Comparison of ENCODE assay signal across 8 mouse cellular contexts in the genomic region with DNA sequence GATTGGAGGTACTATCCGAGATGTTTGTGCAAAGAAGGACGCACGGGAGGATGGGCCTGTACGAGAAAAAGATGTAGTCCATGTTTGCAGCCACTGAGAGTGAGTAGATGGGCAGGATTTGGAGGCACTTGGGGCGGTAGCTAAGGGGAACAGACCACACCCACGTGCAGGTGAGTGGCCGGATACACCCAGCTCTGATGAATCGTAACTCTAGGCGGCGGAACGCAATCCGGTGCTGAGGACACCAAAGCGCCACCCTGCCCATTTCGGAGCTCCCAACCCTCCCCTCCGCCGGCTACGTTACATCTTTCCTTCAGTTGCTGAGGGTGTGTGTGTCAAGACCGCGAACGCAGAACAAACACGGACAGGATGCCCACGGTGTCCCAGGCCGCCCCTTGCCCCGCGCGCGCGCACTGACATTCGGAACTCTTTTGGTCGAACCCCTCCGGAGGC. TPM values are rescaled to one million over a fixed set of nuclear protein-coding genes. Genes with fewer than 3 reads are reported as not detected.
DNase-seq lines count a peak whose midpoint lies in the region; ATAC-seq and TF ChIP-seq lines count a peak whose summit lies in the region.

No protein-coding gene starts in this region.

- DNase-seq in cerebellum, adult 2 months: no peak
- DNase-seq in cerebellum, adult 8-10 months: no peak
- DNase-seq in spleen, adult 2 months (ENCODE audit: low read depth in 1 of 2, low spot score in 2 of 2): peak; percentile 14 to 31
- no peak for DNase-seq in spleen, adult 12 weeks (ENCODE audit: low spot score)
- DNase-seq in hindbrain, embryonic 11.5 days (ENCODE audit: low spot score): no peak
- DNase-seq in layer of hippocampus, adult 9-10 months (ENCODE audit: low spot score): no peak

- peaks cover 6% of the 10 kb centered on the region for H3K4me1 ChIP-seq in cerebellum, adult 2 months (ENCODE audit: control insufficient read depth, insufficient read depth, low read length)
- peaks cover 2% of the 10 kb centered on the region for H3K4me1 ChIP-seq in spleen, adult 2 months (ENCODE audit: control insufficient read depth, insufficient read depth, insufficient read length)
- H3K4me1 ChIP-seq in hindbrain, embryonic 11.5 days (replicated peaks; ENCODE audit: control insufficient read depth, insufficient read depth, low read length): no peaks in the 10 kb centered on the region
- H3K4me1 ChIP-seq in lung, embryonic 15.5 days: peaks cover 10% of the 10 kb centered on the region
- H3K4me1 ChIP-seq in olfactory bulb, adult 2 months (ENCODE audit: control insufficient read depth, insufficient read depth, low read length): peaks cover 22% of the 10 kb centered on the region

- H3K9ac ChIP-seq in hindbrain, embryonic 11.5 days (ENCODE audit: low read depth, low read length): peak overlapping the region; percentile 38; the same call in 1 of the 2 replicates
- H3K9ac ChIP-seq in lung, embryonic 15.5 days: peak overlapping the region; percentile 30

- H3K9me3 ChIP-seq in hindbrain, embryonic 11.5 days (ENCODE audit: control insufficient read depth, low read length): no peaks in the 10 kb centered on the region
- no peaks in the 10 kb centered on the region for H3K9me3 ChIP-seq in lung, embryonic 15.5 days

- WGBS in cerebellum, adult 2 months: 1% methylated on average over 31 of the region's 31 CpGs
- 2% methylated on average over 31 of the region's 31 CpGs for WGBS in spleen, adult 2 months
- under 1% methylated on average over 31 of the region's 31 CpGs for WGBS in hindbrain, embryonic 11.5 days
- under 1% methylated on average over 31 of the region's 31 CpGs for WGBS in lung, embryonic 15.5 days
- WGBS in olfactory bulb, adult 2 months: 1% methylated on average over 31 of the region's 31 CpGs

- no peaks in the 10 kb centered on the region for H3K36me3 ChIP-seq in spleen, adult 2 months (ENCODE audit: control insufficient read depth, insufficient read depth, low read length)
- H3K36me3 ChIP-seq in hindbrain, embryonic 11.5 days (ENCODE audit: control insufficient read depth, insufficient read depth, low read length): no peaks in the 10 kb centered on the region
- no peaks in the 10 kb centered on the region for H3K36me3 ChIP-seq in lung, embryonic 15.5 days

- no peaks in the 10 kb centered on the region for H3K27me3 ChIP-seq in cerebellum, adult 2 months (ENCODE audit: control insufficient read depth, insufficient read depth, low read length)
- H3K27me3 ChIP-seq in spleen, adult 2 months (ENCODE audit: control insufficient read depth, insufficient read depth, low read length): no peaks in the 10 kb centered on the region; the same call in 1 of the 2 replicates
- peaks cover 31% of the 10 kb centered on the region for H3K27me3 ChIP-seq in hindbrain, embryonic 11.5 days (ENCODE audit: control insufficient read depth, insufficient read depth, low read length)
- peaks cover 50% of the 10 kb centered on the region for H3K27me3 ChIP-seq in lung, embryonic 15.5 days

- peak overlapping the region; percentile 98 for H3K4me2 ChIP-seq in hindbrain, embryonic 11.5 days (replicated peaks; ENCODE audit: low read depth, low read length)
- H3K4me2 ChIP-seq in lung, embryonic 15.5 days: peak overlapping the region; percentile 95

- no peak overlapping the region for H3K27ac ChIP-seq in cerebellum, adult 2 months (ENCODE audit: insufficient read depth, low read length)
- no peak overlapping the region for H3K27ac ChIP-seq in spleen, adult 2 months (ENCODE audit: insufficient read depth, low read length)
- no peak overlapping the region for H3K27ac ChIP-seq in hindbrain, embryonic 11.5 days (ENCODE audit: low read depth, low read length)
- H3K27ac ChIP-seq in lung, embryonic 15.5 days: no peak overlapping the region
- no peak overlapping the region for H3K27ac ChIP-seq in olfactory bulb, adult 2 months (ENCODE audit: insufficient read depth, low read depth, low read length)

- TF ChIP-seq POLR2A in cerebellum, adult 2 months (IDR thresholded peaks at IDR 0.05; ENCODE audit: borderline replicate concordance, insufficient read depth, low read length): no peak
- no peak for TF ChIP-seq POLR2A in spleen, adult 2 months (IDR thresholded peaks at IDR 0.05; ENCODE audit: low read depth, low read length)
- TF ChIP-seq POLR2A in olfactory bulb, adult 2 months (IDR thresholded peaks at IDR 0.05; ENCODE audit: insufficient read depth, low read depth, low read length): no peak

- ATAC-seq in hindbrain, embryonic 11.5 days (ENCODE audit: low FRiP score): no peak
- peak; percentile 43; the same call in 1 of the 2 replicates for ATAC-seq in lung, embryonic 15.5 days (ENCODE audit: borderline replicate concordance, extremely low read depth, low FRiP score, low TSS enrichment)

- peak overlapping the region; percentile 48 for H3K4me3 ChIP-seq in cerebellum, adult 2 months (replicated peaks; ENCODE audit: insufficient read depth, low read depth, low read length)
- H3K4me3 ChIP-seq in spleen, adult 2 months (ENCODE audit: extremely low read depth, insufficient read depth, insufficient read length): peak overlapping the region; percentile 62
- peak overlapping the region; percentile 54 for H3K4me3 ChIP-seq in hindbrain, embryonic 11.5 days (ENCODE audit: low read depth, low read length)
- H3K4me3 ChIP-seq in lung, embryonic 15.5 days: peak overlapping the region; percentile 52
- H3K4me3 ChIP-seq in olfactory bulb, adult 2 months (ENCODE audit: insufficient read depth, low read depth, low read length): peak overlapping the region; percentile 48

- TF ChIP-seq CTCF in cerebellum, adult 2 months (IDR thresholded peaks at IDR 0.05; ENCODE audit: borderline replicate concordance, insufficient read depth, low read depth, low read length): no peak
- no peak for TF ChIP-seq CTCF in spleen, adult 2 months (IDR thresholded peaks at IDR 0.05; ENCODE audit: extremely low read depth, insufficient read depth, insufficient read length, insufficient replicate concordance)
- TF ChIP-seq CTCF in olfactory bulb, adult 2 months (IDR thresholded peaks at IDR 0.05; ENCODE audit: insufficient read depth, low read depth, low read length): no peak

RNA-seq across cellular contexts. Expression of a gene that starts 0.6 kb away (rescaled TPM):
- 0.62 and 0.93 TPM in 2 replicates for polyA plus RNA-seq in cerebellum, adult 2 months (2012; rRNA removed)
- 3.7 and 4.0 TPM in 2 replicates for polyA plus RNA-seq in spleen, adult 2 months (2012; rRNA removed)
- 0.15 and 0.39 TPM in 2 replicates for polyA plus RNA-seq in hindbrain, embryonic 11.5 days (2014; fragmentation: Nextera tagmentation; extraction: Ambion mirVana)
- polyA plus RNA-seq in lung, embryonic 15.5 days (2015; fragmentation: Nextera tagmentation; extraction: Ambion mirVana): 0.70 and 0.73 TPM in 2 replicates
- polyA plus RNA-seq in olfactory bulb, adult 2 months (2012; ENCODE audit: insufficient read depth, insufficient read length, low replicate concordance, missing spikeins): not detected in 2 replicates

RNA-seq across cellular contexts. Expression of a gene that starts 29.3 kb away (rescaled TPM):
- 50.7 and 57.9 TPM in 2 replicates for polyA plus RNA-seq in cerebellum, adult 2 months (2012; rRNA removed)
- 12.0 and 14.3 TPM in 2 replicates for polyA plus RNA-seq in spleen, adult 2 months (2012; rRNA removed)
- polyA plus RNA-seq in hindbrain, embryonic 11.5 days (2014; fragmentation: Nextera tagmentation; extraction: Ambion mirVana): 132 and 137 TPM in 2 replicates
- 103 and 108 TPM in 2 replicates for polyA plus RNA-seq in lung, embryonic 15.5 days (2015; fragmentation: Nextera tagmentation; extraction: Ambion mirVana)
- not detected in 2 replicates for polyA plus RNA-seq in olfactory bulb, adult 2 months (2012; ENCODE audit: insufficient read depth, insufficient read length, low replicate concordance, missing spikeins)

RNA-seq across cellular contexts. Expression of a gene that starts 32.3 kb away (rescaled TPM):
- polyA plus RNA-seq in cerebellum, adult 2 months (2012; rRNA removed): 98.5 and 109 TPM in 2 replicates
- polyA plus RNA-seq in spleen, adult 2 months (2012; rRNA removed): 50.2 and 50.4 TPM in 2 replicates
- 50.2 and 57.7 TPM in 2 replicates for polyA plus RNA-seq in hindbrain, embryonic 11.5 days (2014; fragmentation: Nextera tagmentation; extraction: Ambion mirVana)
- polyA plus RNA-seq in lung, embryonic 15.5 days (2015; fragmentation: Nextera tagmentation; extraction: Ambion mirVana): 51.7 and 56.7 TPM in 2 replicates
- polyA plus RNA-seq in olfactory bulb, adult 2 months (2012; ENCODE audit: insufficient read depth, insufficient read length, low replicate concordance, missing spikeins): not detected in 2 replicates

RNA-seq across cellular contexts. Expression of a gene that starts 54.1 kb away (rescaled TPM):
- 89.4 and 94.9 TPM in 2 replicates for polyA plus RNA-seq in cerebellum, adult 2 months (2012; rRNA removed)
- 3.0 and 3.2 TPM in 2 replicates for polyA plus RNA-seq in spleen, adult 2 months (2012; rRNA removed)
- polyA plus RNA-seq in hindbrain, embryonic 11.5 days (2014; fragmentation: Nextera tagmentation; extraction: Ambion mirVana): 0.98 and 1.6 TPM in 2 replicates
- polyA plus RNA-seq in lung, embryonic 15.5 days (2015; fragmentation: Nextera tagmentation; extraction: Ambion mirVana): 2.9 and 3.2 TPM in 2 replicates
- not detected in 2 replicates for polyA plus RNA-seq in olfactory bulb, adult 2 months (2012; ENCODE audit: insufficient read depth, insufficient read length, low replicate concordance, missing spikeins)

Comparison
In these comparisons a context has a peak if more than half of its experiments do, and no peak if none do; other contexts are left out.
1. DNase-seq: peak in spleen, adult 2 months (2 of 2); none in cerebellum, adult 2 months (0 of 2), cerebellum, adult 8-10 months (single experiment), spleen, adult 12 weeks (single experiment), hindbrain, embryonic 11.5 days (single experiment) and layer of hippocampus, adult 9-10 months (single experiment).
2. RNA of a gene that starts 29.3 kb away (polyA plus RNA-seq): 132 to 137 TPM in hindbrain, embryonic 11.5 days, 103 to 108 TPM in lung, embryonic 15.5 days, 50.7 to 57.9 TPM in cerebellum, adult 2 months and 12.0 to 14.3 TPM in spleen, adult 2 months; not detected in olfactory bulb, adult 2 months; every median in the first group is over 10 times any median in the second.
3. Peak in every context shown above with its lines, with median percentiles within 50 percentile points of each other: H3K4me3 ChIP-seq.